Mouse (Mus musculus): ENCODE data around the gene Tnfsf12. TPM values are rescaled to one million over a fixed set of nuclear protein-coding genes. Genes with fewer than 3 reads are reported as not detected.

Tnfsf12 gene
- total RNA-seq, 2 experiments from 2014 or later, result 0.17 to 1.3 TPM

DNA sequence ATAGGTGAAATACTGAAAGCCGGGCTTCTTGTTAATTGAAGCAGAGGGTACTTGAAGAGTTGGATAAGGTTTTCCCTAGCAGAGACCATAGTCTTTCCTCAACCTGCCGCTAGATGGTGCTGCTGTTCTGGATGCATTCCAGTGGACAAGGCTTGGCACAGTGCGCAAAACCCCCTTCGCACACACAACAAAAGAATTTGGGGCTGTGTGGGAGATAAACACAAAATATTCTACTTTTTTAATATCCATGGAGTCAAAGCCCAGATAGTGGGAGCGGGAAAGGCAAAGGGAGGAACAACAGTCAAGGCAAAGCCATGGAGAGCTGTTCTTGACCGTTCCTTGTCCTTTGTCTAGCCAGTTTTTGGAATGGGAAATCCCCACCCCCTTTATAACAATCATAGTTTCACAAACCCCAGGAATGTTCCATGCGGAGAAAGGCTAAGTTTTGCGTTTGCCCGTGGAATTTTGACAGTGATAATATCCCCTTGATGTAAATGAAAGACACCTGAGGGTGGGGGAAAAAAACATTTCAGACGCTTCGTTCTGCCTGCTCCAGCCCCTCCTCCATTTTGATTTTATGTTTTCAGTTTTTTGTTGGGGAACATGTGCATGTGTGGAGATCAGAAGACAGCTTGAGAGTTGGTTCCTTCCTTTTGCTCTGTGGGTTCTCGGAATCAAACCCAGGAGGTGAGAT lies 12.7 kb downstream of the Tnfsf12 start:
- peak; percentile 74 for ATAC-seq (replicated peaks; ENCODE audit: low FRiP score, poor library complexity, severe bottlenecking)

DNA sequence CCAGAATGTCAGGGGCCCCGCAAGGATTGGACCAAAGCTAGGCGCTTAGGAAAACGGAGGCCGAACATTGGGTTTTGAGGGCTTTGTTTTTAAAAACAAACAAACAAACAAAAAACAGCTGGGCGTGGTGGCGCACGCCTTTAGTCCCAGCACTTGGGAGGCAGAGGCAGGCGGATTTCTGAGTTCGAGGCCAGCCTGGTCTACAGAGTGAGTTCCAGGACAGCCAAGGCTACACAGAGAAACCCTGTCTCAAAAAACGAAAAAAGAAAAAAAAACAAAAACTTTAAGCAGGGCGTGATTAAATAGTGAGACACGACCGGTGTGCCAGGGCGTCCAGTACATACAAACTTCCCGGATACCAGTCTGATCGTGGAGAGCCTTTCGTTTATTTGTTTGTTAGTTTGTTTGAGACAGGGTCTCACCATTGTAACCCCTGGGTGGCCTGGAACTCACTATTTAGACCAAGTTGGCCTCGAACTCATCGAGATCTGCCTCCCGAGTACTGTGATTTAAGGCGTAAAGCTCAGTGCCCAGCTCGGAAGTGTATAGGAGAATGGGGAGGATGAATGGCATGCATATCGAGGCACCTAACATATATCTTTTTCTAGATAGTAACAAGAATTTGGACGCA lies 13.3 kb downstream of the Tnfsf12 start:
- 0 out of 2 replicates have a peak, but pooled peaks have one; percentile 3 for ATAC-seq (replicated peaks; ENCODE audit: low FRiP score, poor library complexity, severe bottlenecking)

DNA sequence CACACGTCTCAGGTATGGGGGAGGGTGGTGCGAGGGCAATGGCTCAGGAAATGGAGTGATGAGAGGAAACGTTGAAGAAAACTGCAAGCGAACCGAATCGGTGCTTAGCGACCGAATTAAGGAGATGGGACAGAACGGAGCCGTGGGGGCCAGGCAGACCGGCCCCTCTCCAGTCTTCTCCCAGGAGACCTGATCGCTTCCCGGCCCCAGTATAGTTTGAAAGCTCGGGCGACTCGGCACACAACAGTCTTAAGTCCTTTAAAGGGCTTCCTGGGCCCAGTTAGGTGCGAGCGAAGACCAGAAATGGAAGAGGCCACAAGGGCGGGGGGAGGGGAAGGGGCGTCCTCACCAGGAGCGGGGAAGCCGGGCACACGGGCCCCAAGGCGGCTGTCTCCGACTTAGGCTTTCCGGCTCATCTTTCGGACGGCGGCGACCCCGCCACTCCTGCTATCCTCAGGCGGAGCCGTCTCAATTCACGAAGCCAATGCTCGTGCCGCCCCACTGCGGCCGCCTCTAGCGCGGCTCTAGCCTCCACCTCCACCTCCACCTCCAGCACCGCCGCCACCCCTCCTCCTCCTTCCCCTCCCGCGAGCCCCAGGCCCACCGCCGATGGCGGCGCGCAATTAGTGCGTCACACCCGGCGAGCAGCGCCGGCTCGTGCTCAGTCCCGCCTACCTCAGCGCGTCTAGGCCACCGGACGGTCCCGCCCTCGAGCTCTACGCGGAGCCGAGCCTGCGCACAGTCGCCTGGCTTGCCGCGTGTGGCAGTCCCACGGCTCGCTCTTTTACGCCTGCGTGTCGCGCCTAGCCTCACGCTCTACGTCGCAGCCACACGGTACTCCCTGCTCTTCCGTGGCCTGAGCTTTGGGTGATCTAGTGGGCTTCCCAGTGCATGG lies 14.1 kb downstream of the Tnfsf12 start, which contains the start of gene Senp3:
TSS of gene Senp3 (minus strand) at position 771 of the 895 bp plus-strand sequence.
- peak; percentile 89 for ATAC-seq (replicated peaks; ENCODE audit: low FRiP score, poor library complexity, severe bottlenecking)

DNA sequence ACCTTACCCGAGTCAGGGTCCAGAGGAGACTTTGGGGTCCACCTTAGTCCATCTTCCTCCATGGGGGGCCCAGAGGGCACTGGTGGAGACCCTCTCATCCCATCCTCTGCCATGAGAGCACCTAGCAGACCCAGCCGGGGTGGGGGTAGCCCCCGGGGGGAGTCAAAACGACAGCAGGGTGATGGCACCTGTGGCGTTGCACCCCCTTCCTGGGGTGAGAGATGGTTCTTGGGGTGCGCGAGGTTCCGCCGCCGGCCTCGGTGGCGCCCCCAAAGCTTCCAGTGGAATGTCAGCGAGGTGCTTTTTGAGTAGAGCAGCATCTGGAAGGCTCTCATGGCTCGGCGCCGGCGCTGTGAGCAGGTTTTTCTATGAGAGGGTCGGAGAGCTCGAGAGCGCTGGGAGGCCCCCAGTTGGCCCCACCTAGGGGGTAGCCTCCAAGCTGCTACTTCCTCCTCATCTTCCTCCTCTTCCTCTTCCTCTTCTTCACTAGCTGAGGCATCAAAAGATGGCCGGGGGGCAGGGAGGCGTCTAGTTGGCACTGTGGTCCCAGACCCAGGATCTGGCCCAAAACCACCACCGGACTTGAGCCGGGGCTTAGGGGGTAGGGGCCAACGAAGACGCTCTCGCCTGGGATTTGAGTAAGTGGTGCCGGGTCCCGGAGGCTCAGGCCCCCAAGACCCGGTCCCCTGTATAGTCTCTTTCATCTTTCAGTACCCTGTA lies 15.4 kb downstream of the Tnfsf12 start:
- no peak for ATAC-seq (replicated peaks; ENCODE audit: low FRiP score, poor library complexity, severe bottlenecking)

GRCm38 (mm10) chr11:69679144-69679543 lies 16.5 kb downstream of the Tnfsf12 start:
- no peak for ATAC-seq (replicated peaks; ENCODE audit: low FRiP score, poor library complexity, severe bottlenecking)

- ATAC-seq (replicated peaks; ENCODE audit: low FRiP score, poor library complexity, severe bottlenecking), result peak; percentile 90
These were observed 23.4 kb downstream of the Tnfsf12 start, which contains the start of gene Eif4a1 for GRCm38 (mm10) chr11:69672211-69672706. Gene Eif4a1 (minus strand): TSS chr11:69672423.

- peak; percentile 7 for ATAC-seq (replicated peaks; ENCODE audit: low FRiP score, poor library complexity, severe bottlenecking)
These were observed 23.9 kb downstream of the Tnfsf12 start for GRCm38 (mm10) chr11:69671726-69672124.

GRCm38 (mm10) chr11:69670786-69671725 lies 24.6 kb downstream of the Tnfsf12 start:
- ATAC-seq (replicated peaks; ENCODE audit: low FRiP score, poor library complexity, severe bottlenecking), result peak; percentile 72

- ATAC-seq (replicated peaks; ENCODE audit: low FRiP score, poor library complexity, severe bottlenecking), result no peak
These were observed 29.0 kb downstream of the Tnfsf12 start for GRCm38 (mm10) chr11:69666665-69667005.

DNA sequence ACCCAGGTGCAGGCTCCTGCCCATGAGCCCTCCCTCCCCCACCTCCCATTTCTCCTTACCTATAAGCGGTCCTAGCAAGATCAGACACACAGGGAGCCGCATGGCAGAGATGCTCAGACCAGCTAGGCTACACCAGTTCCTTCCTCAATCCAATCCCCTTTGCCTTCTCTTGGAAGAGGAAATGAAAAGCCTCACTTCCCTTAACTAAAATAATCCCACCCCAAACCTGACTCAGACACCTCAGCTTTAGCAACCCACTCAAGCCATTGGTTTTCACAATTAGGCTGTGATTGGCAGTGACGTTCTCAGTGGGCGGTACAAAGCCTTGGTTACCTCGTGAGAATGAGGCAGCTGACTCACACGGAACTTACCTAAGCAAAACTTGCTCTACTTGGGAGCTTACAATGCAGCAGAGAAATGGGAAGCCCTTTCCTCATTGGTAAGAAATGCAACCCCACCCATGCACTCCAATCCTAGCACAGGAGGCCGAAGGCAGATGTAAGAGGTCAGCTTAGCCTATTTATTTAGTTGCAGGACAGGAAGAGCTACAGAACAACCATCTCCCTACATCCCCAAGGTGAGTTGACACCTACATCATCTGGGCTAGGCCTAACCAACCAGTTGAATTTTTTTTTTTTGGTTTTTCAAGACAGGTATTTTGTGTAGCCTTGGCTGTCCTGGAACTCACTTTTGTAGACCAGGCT lies 29.5 kb downstream of the Tnfsf12 start, which contains the start of gene Cd68:
TSS of gene Cd68 (minus strand) at position 193 of the 704 bp plus-strand sequence.
- no peak for ATAC-seq (replicated peaks; ENCODE audit: low FRiP score, poor library complexity, severe bottlenecking)

GRCm38 (mm10) chr11:69665457-69665960 lies 30.1 kb downstream of the Tnfsf12 start:
- ATAC-seq (replicated peaks; ENCODE audit: low FRiP score, poor library complexity, severe bottlenecking), result no peak

DNA sequence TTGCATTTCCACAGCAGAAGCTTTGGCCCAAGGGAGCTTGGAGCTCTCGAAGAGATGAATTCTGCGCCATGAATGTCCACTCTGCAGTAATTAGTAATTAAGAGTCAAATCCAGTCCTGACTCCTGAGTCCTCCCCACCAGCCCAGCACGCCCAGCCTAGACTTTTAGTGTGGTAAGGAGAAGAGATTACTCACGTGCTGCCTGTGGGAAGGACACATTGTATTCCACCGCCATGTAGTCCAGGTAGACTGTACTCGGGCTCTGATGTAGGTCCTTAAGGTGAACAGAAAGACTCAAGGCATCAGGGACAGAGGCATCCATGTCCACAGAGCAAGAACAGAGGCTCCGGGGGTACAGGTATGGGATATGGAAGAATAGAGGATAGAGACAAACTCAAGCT lies 30.8 kb downstream of the Tnfsf12 start:
- no peak for ATAC-seq (replicated peaks; ENCODE audit: low FRiP score, poor library complexity, severe bottlenecking)

- ATAC-seq (replicated peaks; ENCODE audit: low FRiP score, poor library complexity, severe bottlenecking), result no peak
These were observed 31.9 kb downstream of the Tnfsf12 start for GRCm38 (mm10) chr11:69663795-69664194.

- ATAC-seq (replicated peaks; ENCODE audit: low FRiP score, poor library complexity, severe bottlenecking), result no peak
These were observed 32.5 kb downstream of the Tnfsf12 start for GRCm38 (mm10) chr11:69662967-69663671.

GRCm38 (mm10) chr11:69662213-69662966 lies 33.3 kb downstream of the Tnfsf12 start, which contains the start of gene Mpdu1:
Gene Mpdu1 (minus strand): TSS chr11:69662642.
- ATAC-seq (replicated peaks; ENCODE audit: low FRiP score, poor library complexity, severe bottlenecking), result peak; percentile 93

DNA sequence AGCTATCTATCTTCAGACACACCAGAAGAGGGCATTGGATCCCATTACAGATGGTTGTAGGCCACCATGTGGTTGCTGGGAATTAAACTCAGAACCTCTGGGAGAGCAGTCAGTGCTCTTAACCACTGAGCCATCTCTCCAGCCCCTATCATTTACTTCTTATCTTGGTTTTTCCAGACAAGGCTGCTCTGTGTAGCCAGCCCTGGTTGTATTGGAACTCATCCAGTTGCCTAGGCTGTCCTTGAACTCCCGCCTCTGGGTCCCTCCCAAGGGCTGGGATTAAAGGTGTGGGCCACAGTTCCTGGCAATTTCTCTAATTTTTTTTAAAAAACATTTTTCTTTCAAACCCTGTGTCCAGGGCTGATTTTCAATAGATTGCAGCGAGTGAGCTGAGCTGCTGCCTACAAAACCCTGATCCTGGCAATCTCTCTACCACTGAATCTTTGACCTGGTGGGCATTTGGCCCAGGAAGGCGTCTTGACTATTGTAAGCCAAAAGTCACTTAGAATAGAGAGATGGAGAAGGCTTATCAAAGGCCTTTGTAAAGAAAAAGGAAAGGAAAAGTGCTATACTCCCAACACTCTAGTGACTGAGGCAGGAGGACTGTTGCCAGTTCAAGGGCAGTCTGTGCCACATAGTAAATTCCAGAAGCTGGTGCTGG lies 34.3 kb downstream of the Tnfsf12 start:
- ATAC-seq (replicated peaks; ENCODE audit: low FRiP score, poor library complexity, severe bottlenecking), result no peak

Data from erythroblast, adult 5-6 weeks (primary cell).